Mouse (Mus musculus): ENCODE measurements around the gene Glo1.

GRCm38 (mm10) chr17:30609980-30610307 is 16.7 kb downstream of the Glo1 start:
- TF ChIP-seq EP300 (IDR thresholded peaks at IDR 0.05; ENCODE audit: low read depth) (no peak), CTCF (IDR thresholded peaks at IDR 0.05; ENCODE audit: low read depth) (no peak)
